Mouse (Mus musculus): ENCODE data around the gene Mymx. TPM values are rescaled to one million over a fixed set of nuclear protein-coding genes. Genes with fewer than 3 reads are reported as not detected.

The Mymx gene
- polyA plus RNA-seq, 1 experiment from 2014 or later, result not detected

- no peaks in the 10 kb centered on the region for H3K27me3 ChIP-seq (replicated peaks)
- H3K27ac ChIP-seq, result peak overlapping the region; percentile 93
- peak overlapping the region; percentile 89 for H3K9ac ChIP-seq
- peaks cover 23% of the 10 kb centered on the region for H3K36me3 ChIP-seq
- H3K4me2 ChIP-seq, result peak overlapping the region; percentile 93
- no peaks in the 10 kb centered on the region for H3K9me3 ChIP-seq (replicated peaks)
- peak overlapping the region; percentile 81 for H3K4me3 ChIP-seq
- peaks cover 94% of the 10 kb centered on the region for H3K4me1 ChIP-seq
- WGBS (ENCODE audit: insufficient replicate concordance), result under 1% methylated on average over 56 of the region's 58 CpGs
- peak; percentile 58 for ATAC-seq
These were observed 6.8 kb downstream of the Mymx start for GRCm38 (mm10) chr17:45594881-45595735.

GRCm38 (mm10) chr17:45594195-45594594 is 7.7 kb downstream of the Mymx start:
- H3K27ac ChIP-seq, result peak overlapping the region; percentile 93
- peak overlapping the region; percentile 89 for H3K9ac ChIP-seq
- peak overlapping the region; percentile 81 for H3K4me3 ChIP-seq
- no peaks in the 10 kb centered on the region for H3K9me3 ChIP-seq (replicated peaks)
- WGBS (ENCODE audit: insufficient replicate concordance), result 19% methylated on average over 8 of the region's 8 CpGs
- H3K4me1 ChIP-seq, result peaks cover 93% of the 10 kb centered on the region
- peaks cover 32% of the 10 kb centered on the region for H3K36me3 ChIP-seq
- H3K4me2 ChIP-seq, result peak overlapping the region; percentile 93
- no peak for ATAC-seq
- H3K27me3 ChIP-seq (replicated peaks), result no peaks in the 10 kb centered on the region

GRCm38 (mm10) chr17:45593479-45593878 is 8.4 kb downstream of the Mymx start:
- peak; percentile 86 for ATAC-seq
- Histone ChIP-seq H3K4me2 (peak overlapping the region; percentile 93), H3K27me3 (replicated peaks) (no peaks in the 10 kb centered on the region), H3K27ac (peak overlapping the region; percentile 93), H3K36me3 (peaks cover 39% of the 10 kb centered on the region), H3K4me3 (peak overlapping the region; percentile 81), H3K9ac (peak overlapping the region; percentile 89), H3K9me3 (replicated peaks) (no peaks in the 10 kb centered on the region), H3K4me1 (peaks cover 86% of the 10 kb centered on the region)
- 15% methylated on average over 8 of the region's 8 CpGs for WGBS (ENCODE audit: insufficient replicate concordance)

- Histone ChIP-seq H3K9ac (peak overlapping the region; percentile 89), H3K4me2 (peak overlapping the region; percentile 93), H3K9me3 (replicated peaks) (no peaks in the 10 kb centered on the region), H3K4me1 (peaks cover 79% of the 10 kb centered on the region), H3K36me3 (peaks cover 46% of the 10 kb centered on the region), H3K27ac (peak overlapping the region; percentile 93), H3K27me3 (replicated peaks) (no peaks in the 10 kb centered on the region), H3K4me3 (peak overlapping the region; percentile 81)
- WGBS (ENCODE audit: insufficient replicate concordance), result 18% methylated on average over 8 of the region's 8 CpGs
- peak; percentile 68 for ATAC-seq
These were observed 9.1 kb downstream of the Mymx start for GRCm38 (mm10) chr17:45592606-45593431.

GRCm38 (mm10) chr17:45591701-45592605 is 9.9 kb downstream of the Mymx start:
- 56% methylated on average over 16 of the region's 16 CpGs for WGBS (ENCODE audit: insufficient replicate concordance)
- no peaks in the 10 kb centered on the region for H3K27me3 ChIP-seq (replicated peaks)
- ATAC-seq, result no peak
- H3K27ac ChIP-seq, result peak overlapping the region; percentile 93
- H3K36me3 ChIP-seq, result peaks cover 55% of the 10 kb centered on the region
- no peaks in the 10 kb centered on the region for H3K9me3 ChIP-seq (replicated peaks)
- H3K4me2 ChIP-seq, result peak overlapping the region; percentile 93
- peak overlapping the region; percentile 89 for H3K9ac ChIP-seq
- peak overlapping the region; percentile 81 for H3K4me3 ChIP-seq
- H3K4me1 ChIP-seq, result peaks cover 70% of the 10 kb centered on the region

GRCm38 (mm10) chr17:45590410-45590809 is 11.5 kb downstream of the Mymx start:
- no peaks in the 10 kb centered on the region for H3K9me3 ChIP-seq (replicated peaks)
- H3K9ac ChIP-seq, result no peak overlapping the region
- no peak overlapping the region for H3K4me3 ChIP-seq
- no peaks in the 10 kb centered on the region for H3K27me3 ChIP-seq (replicated peaks)
- H3K4me2 ChIP-seq, result no peak overlapping the region
- 90% methylated on average over 6 of the region's 6 CpGs for WGBS (ENCODE audit: insufficient replicate concordance)
- H3K36me3 ChIP-seq, result peaks cover 70% of the 10 kb centered on the region
- ATAC-seq, result no peak
- no peak overlapping the region for H3K27ac ChIP-seq
- H3K4me1 ChIP-seq, result peaks cover 67% of the 10 kb centered on the region

- Histone ChIP-seq H3K4me3 (no peak overlapping the region), H3K4me1 (peaks cover 73% of the 10 kb centered on the region), H3K9ac (no peak overlapping the region), H3K27ac (no peak overlapping the region), H3K9me3 (replicated peaks) (no peaks in the 10 kb centered on the region), H3K4me2 (no peak overlapping the region), H3K36me3 (peaks cover 76% of the 10 kb centered on the region), H3K27me3 (replicated peaks) (no peaks in the 10 kb centered on the region)
- no peak for ATAC-seq
- 87% methylated on average over 8 of the region's 8 CpGs for WGBS (ENCODE audit: insufficient replicate concordance)
These were observed 12.1 kb downstream of the Mymx start for GRCm38 (mm10) chr17:45589844-45590243.

- Histone ChIP-seq H3K4me3 (no peak overlapping the region), H3K27ac (no peak overlapping the region), H3K9ac (no peak overlapping the region), H3K4me1 (peaks cover 73% of the 10 kb centered on the region), H3K36me3 (peaks cover 82% of the 10 kb centered on the region), H3K9me3 (replicated peaks) (no peaks in the 10 kb centered on the region), H3K4me2 (no peak overlapping the region), H3K27me3 (replicated peaks) (no peaks in the 10 kb centered on the region)
- no peak for ATAC-seq
- WGBS (ENCODE audit: insufficient replicate concordance), result 98% methylated on average over 7 of the region's 7 CpGs
These were observed 12.7 kb downstream of the Mymx start for GRCm38 (mm10) chr17:45589236-45589635.

GRCm38 (mm10) chr17:45588370-45588769 is 13.5 kb downstream of the Mymx start:
- Histone ChIP-seq H3K4me2 (no peak overlapping the region), H3K36me3 (peaks cover 87% of the 10 kb centered on the region), H3K4me1 (peaks cover 73% of the 10 kb centered on the region), H3K4me3 (no peak overlapping the region), H3K27me3 (replicated peaks) (no peaks in the 10 kb centered on the region), H3K9me3 (replicated peaks) (no peaks in the 10 kb centered on the region), H3K27ac (no peak overlapping the region), H3K9ac (no peak overlapping the region)
- no peak for ATAC-seq
- WGBS (ENCODE audit: insufficient replicate concordance), result 87% methylated on average over 7 of the region's 7 CpGs

GRCm38 (mm10) chr17:45586449-45586837 is 15.5 kb downstream of the Mymx start:
- 94% methylated on average over 3 of the region's 3 CpGs for WGBS (ENCODE audit: insufficient replicate concordance)
- H3K9ac ChIP-seq, result 0 out of 2 replicates have a peak overlapping the region, but pooled peaks have one; percentile 10
- no peak overlapping the region for H3K27ac ChIP-seq
- peaks cover 73% of the 10 kb centered on the region for H3K4me1 ChIP-seq
- peaks cover 78% of the 10 kb centered on the region for H3K36me3 ChIP-seq
- no peak for ATAC-seq
- no peaks in the 10 kb centered on the region for H3K27me3 ChIP-seq (replicated peaks)
- H3K9me3 ChIP-seq (replicated peaks), result no peaks in the 10 kb centered on the region
- H3K4me3 ChIP-seq, result no peak overlapping the region
- 0 out of 2 replicates have a peak overlapping the region, but pooled peaks have one; percentile 10 for H3K4me2 ChIP-seq

GRCm38 (mm10) chr17:45585725-45586448 is 16.0 kb downstream of the Mymx start:
- H3K4me2 ChIP-seq, result peak overlapping the region; percentile 10; the same call in 1 of the 2 replicates
- no peaks in the 10 kb centered on the region for H3K9me3 ChIP-seq (replicated peaks)
- H3K27me3 ChIP-seq (replicated peaks), result no peaks in the 10 kb centered on the region
- peaks cover 72% of the 10 kb centered on the region for H3K36me3 ChIP-seq
- peaks cover 73% of the 10 kb centered on the region for H3K4me1 ChIP-seq
- ATAC-seq, result no peak
- no peak overlapping the region for H3K4me3 ChIP-seq
- 0 out of 2 replicates have a peak overlapping the region, but pooled peaks have one; percentile 10 for H3K9ac ChIP-seq
- 72% methylated on average over 23 of the region's 23 CpGs for WGBS (ENCODE audit: insufficient replicate concordance)
- H3K27ac ChIP-seq, result peak overlapping the region; percentile 92

Data from liver, embryonic 12.5 days (tissue).